Mouse (Mus musculus): Measurements from ENCODE around the gene Txndc9.

DNA sequence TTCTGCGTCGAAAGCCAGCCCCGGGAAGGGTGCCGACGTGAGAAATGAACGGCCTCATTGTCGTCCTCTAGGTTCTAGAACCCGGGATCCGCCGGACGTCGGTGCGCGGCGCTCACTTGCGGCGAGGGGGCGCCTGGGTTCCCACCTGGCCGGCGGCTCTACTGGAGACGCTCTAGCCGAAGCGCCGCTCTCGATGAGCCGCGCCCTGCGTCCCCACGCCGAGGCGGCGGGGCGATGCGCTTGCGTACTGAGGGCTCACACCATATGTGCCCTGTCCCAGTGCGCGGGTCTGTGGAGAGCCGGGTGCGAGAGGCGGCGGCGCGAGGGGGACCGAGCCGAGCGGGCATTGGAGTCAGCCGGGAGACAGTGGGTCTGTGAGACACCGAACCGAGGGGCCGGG lies at the start of gene Txndc9, which contains the start of gene Eif5b:
- TF ChIP-seq GATA1 (IDR thresholded peaks at IDR 0.05; ENCODE audit: borderline replicate concordance, low read length) (no peak), FLI1 (IDR thresholded peaks at IDR 0.05; ENCODE audit: low read length) (no peak)

Data from megakaryocyte, embryonic 14.5 days (primary cell).